Mouse (Mus musculus) bone marrow macrophage, adult 2 months (primary cell): Measurements from ENCODE around the gene Ppp1r12b. TPM values are rescaled to one million over a fixed set of nuclear protein-coding genes. Genes with fewer than 3 reads are reported as not detected.
"Not testable (repeated sequence)": the region's sequence is repeated elsewhere in the genome, so short reads cannot be mapped to it uniquely, and the experiment has no call there.

Experiments
- H3K27ac ChIP-seq: 2 replicates; pipeline ENCODE4 v1.5.1; 2012; ENCODE audit warnings: low read depth, low read length; ENCODE audit not compliant: insufficient read depth
- H3K4me1 ChIP-seq: 2 replicates; pipeline ENCODE4 v1.6.1; 2012; ENCODE audit warnings: low read length; ENCODE audit not compliant: control insufficient read depth, insufficient read depth
- H3K4me3 ChIP-seq: 2 replicates; pipeline ENCODE4 v1.5.1; 2012; ENCODE audit warnings: mild to moderate bottlenecking, low read length, moderate library complexity; ENCODE audit not compliant: insufficient read depth
- CTCF ChIP-seq: IDR thresholded peaks from 2 replicates; pipeline ENCODE4 v1.5.1; 2012; ENCODE audit warnings: low read depth, mild to moderate bottlenecking, low read length, moderate library complexity
- POLR2A ChIP-seq: IDR thresholded peaks from 2 replicates; pipeline ENCODE4 v1.6.1; 2012; ENCODE audit warnings: mild to moderate bottlenecking, low read depth, low read length, borderline replicate concordance
- polyA plus RNA-seq: library from polyadenylated mRNA; stranded (reverse); fragments of >200 nt; gene quantifications from 2 replicates; pipeline ENCODE4 v1.2.4, GENCODE M21; 2012; ENCODE audit not compliant: missing spikeins, insufficient read depth, insufficient read length

Ppp1r12b gene
- polyA plus RNA-seq, 1 experiment, result 4.6 TPM

DNA sequence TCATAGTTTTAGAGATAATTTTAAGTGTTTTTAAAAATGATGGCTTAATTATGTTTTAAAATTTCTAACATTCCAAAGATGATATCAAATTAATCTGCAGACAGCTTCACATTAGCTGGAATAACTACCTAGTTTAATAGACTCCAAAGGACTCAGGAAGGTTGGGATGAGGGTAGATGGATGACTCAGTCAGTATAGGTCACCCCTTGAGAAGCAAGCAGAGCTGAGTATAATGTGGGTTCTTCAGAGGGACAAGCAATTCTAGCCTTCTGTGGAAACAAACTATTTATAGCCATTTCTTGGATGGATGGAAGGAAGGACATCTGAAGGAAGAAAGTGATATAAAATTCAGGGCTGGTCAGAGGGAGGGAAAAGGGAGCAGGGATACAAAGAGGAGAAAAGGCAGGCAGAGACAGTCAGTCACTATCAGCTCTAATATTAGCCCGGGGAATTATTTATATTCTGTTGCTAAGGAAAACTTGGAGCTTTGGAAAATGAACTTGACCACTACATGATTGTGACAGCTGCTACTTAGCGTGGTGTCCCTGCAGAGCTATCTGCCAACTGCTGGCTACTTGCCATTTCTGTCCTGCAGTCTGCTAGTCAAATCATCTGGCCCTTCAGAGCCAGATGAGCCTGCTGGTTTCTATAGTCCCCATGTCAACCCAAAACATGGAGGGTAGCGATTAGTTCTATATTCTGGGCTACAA, 97.2 kb downstream of the Ppp1r12b start:
- Histone ChIP-seq H3K27ac (no peak overlapping the region), H3K4me1 (no peaks in the 10 kb centered on the region), H3K4me3 (no peak overlapping the region)
- TF ChIP-seq CTCF, result no peak
- no peak for TF ChIP-seq POLR2A

DNA sequence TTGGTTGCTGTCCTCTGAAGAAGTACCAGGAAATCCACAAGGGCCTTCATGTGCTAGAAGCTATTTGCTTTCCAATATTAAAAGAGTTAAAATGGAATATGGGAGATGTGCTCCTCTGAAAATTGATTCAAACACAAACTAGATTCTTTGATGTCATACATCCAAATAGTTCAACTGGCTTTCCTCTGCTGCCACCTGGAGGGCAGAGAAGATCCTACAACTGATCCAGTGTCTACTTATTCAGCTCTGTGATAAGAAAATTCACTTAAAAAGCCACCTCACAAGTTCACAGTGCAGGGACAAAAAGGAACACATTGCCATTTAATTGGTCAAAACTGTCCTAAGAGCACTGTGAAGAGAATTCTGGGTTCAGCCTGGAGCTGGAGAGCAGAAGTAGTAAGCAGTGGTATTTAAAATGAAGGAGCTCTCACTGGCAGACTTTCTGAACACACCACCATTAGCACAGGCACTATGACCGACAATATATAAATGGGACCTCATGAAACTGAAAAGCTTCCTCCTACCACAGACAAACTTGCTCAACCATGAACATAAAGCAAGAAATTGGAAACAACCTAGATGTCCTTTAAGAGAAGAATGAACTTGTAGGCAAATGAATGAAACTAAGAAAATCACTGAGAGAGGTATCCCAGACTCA, 101.3 kb downstream of the Ppp1r12b start:
- Histone ChIP-seq H3K4me1 (no peaks in the 10 kb centered on the region), H3K27ac (no peak overlapping the region), H3K4me3 (no peak overlapping the region)
- TF ChIP-seq CTCF (no peak), POLR2A (no peak)

DNA sequence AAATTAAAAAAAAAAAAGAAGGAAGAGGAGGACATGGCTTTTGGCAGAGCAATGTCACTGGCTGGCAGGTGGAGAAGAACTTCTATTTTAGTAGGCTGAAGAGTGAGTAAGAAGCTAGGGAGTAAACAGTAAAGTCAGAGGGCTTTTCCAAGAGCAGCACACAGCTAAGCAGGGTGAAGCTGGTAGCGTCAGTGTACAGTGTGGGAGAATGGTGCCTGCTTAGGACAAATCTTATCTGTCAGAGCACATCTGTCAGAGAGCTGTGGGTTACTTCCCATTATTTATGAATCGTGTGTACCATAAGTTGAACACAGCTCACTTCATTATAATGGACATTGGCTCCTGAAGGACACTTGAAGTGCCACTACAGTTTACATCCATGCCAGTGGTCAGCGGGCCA, 102.9 kb downstream of the Ppp1r12b start:
- Histone ChIP-seq H3K4me3 (no peak overlapping the region), H3K27ac (no peak overlapping the region)
- TF ChIP-seq POLR2A, result no peak
- TF ChIP-seq CTCF, result no peak

DNA sequence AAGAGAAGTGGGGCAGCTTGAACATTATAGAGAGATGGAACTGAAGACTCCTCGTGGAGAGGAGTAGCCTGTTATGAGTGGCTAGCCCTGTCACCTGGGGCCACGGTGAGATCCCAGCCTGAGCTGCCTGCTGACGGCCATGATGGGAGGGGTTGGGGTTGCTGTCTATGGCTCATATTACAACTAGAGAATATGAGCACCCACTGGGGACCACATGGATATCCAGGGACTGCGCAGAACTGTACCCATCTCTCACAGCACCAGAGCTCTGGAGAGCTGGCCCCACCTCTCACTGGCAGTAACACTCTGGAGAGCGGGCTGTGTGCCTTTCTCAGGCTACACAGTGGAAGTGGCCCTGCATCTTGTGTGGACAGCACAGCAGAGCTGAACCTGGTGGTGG, 104.5 kb downstream of the Ppp1r12b start:
- Histone ChIP-seq H3K4me3 (no peak overlapping the region), H3K27ac (no peak overlapping the region), H3K4me1 (no peaks in the 10 kb centered on the region)
- TF ChIP-seq POLR2A (no peak), CTCF (no peak)

More for the DNA sequence above, 102.9 kb downstream of the Ppp1r12b start:
- no peaks in the 10 kb centered on the region for H3K4me1 ChIP-seq

DNA sequence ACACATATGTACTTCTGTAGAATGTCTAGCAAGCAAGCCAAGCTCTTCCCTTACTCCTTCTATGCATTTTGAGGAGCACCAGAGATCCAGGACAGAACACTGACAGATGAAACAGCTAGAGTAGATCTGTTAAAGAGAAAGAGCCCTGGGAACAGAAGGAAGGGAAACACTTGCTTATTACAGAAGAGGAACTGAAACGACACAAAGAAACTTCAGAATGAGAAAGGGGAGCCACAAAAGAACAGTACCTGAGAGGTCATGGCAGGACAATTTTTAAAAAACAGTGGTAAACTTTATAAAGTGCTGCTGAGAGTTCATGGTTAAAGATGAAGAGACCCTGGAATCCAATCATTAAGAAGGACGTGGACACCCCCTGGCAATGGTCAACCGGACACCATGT, 105.4 kb downstream of the Ppp1r12b start:
- no peaks in the 10 kb centered on the region for H3K4me1 ChIP-seq
- H3K4me3 ChIP-seq, result no peak overlapping the region
- H3K27ac ChIP-seq, result no peak overlapping the region
- TF ChIP-seq POLR2A (no peak), CTCF (no peak)

DNA sequence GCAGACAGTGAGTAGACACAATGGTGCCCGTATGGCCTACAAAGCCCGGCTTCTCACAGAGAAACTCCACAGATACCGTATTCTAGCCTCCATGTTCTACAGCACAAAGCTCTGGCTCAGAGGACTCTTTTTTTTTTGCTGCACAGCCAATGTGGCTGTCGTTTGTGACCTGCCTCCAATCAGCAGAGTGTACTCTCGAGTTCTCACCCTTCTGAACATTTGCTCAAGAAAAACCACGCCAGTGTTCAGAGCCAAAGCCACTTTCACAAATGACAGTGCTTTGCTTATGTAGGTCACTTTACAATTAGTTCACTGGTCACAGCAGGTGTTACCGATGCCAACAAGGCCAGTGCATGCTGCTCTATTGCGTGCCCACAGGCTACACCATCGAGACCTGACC, 107.9 kb downstream of the Ppp1r12b start:
- no peak overlapping the region for H3K4me3 ChIP-seq
- no peak overlapping the region for H3K27ac ChIP-seq
- TF ChIP-seq POLR2A (no peak), CTCF (no peak)
- H3K4me1 ChIP-seq, result no peaks in the 10 kb centered on the region

DNA sequence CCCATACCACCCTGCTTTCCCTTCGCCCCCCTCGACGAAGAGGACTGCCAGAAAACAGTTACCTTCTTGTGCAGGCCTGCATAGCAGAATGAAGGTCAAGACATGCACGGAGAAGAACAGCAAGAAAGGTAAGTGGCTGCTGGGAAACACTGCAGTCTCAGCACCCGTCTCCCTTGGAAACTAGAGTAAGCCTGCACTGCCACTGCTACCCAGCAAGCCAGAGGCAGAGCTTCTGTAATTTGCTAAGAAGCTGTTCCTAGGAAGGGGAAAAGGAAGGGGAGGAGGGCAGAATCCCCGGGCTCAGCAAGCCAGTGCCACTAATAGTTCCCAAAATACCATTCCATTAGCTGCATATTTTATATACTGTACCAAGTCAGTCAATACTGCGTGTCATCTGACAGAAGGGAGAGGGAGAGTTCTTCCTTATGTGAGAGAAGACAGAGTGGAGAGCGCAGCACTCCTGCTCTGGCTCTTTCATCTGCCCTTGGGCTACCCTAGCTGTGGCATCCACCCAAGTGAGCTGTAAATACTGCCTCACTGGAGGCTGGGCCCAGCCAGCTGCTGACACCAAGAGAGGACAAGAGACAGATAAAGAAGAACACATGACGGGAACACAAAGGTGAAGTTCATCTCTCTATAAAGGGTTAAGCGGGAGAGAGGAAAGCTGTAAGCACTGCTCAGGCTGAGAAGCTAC, 109.3 kb downstream of the Ppp1r12b start:
- no peak for TF ChIP-seq CTCF
- no peak for TF ChIP-seq POLR2A
- no peak overlapping the region for H3K27ac ChIP-seq
- H3K4me1 ChIP-seq, result no peaks in the 10 kb centered on the region
- H3K4me3 ChIP-seq, result no peak overlapping the region

DNA sequence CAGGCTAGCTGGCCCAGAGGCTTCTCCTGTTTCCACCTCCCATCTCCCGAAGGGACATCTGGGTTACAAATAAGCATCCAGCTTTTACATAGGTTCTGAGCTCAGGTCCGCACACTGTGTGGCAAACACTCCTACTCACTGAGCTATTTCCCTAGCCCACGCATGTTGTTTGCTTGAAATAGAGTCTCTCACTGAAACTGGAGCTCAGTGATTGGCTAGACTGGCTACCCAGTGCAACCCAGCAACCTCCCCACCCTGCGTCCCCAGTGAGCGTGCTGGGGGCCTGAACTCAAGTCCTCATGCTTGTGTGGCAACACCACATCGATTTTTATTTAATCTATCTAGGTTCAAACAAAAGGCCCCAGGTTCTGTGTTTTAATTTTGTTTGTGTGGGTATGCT, 112.4 kb downstream of the Ppp1r12b start:
- Histone ChIP-seq H3K4me1 (no peaks in the 10 kb centered on the region), H3K4me3 (no peak overlapping the region), H3K27ac (no peak overlapping the region)
- TF ChIP-seq CTCF (no peak), POLR2A (no peak)

DNA sequence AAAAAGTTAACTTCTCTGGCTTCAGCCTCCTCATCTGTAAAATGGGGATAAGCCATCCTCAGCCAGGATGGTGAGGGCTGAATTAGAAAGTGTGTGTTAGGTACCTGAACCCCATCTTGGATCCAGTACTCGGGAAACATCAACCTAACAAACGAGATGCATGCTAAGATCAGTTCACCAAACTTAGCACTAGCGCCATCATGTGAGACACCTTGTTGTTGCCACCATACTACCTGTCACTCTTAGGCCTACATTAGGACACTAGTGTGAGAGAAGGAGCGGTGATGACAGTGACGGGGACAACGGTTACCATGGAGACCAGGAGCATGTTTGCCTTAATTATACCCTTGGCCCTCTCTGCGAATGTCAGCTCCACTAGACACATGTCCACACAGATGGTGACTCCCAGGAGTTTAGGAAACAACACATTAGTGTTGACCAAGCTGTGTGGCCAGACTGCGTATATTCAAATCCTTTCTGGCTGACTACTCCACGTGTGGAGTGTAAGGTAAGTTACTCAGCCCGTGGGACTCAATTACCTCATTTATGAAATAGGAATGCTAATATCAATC, 118.7 kb downstream of the Ppp1r12b start:
- no peak overlapping the region for H3K4me3 ChIP-seq
- no peak overlapping the region for H3K27ac ChIP-seq
- no peaks in the 10 kb centered on the region for H3K4me1 ChIP-seq
- no peak for TF ChIP-seq POLR2A
- TF ChIP-seq CTCF, result no peak

DNA sequence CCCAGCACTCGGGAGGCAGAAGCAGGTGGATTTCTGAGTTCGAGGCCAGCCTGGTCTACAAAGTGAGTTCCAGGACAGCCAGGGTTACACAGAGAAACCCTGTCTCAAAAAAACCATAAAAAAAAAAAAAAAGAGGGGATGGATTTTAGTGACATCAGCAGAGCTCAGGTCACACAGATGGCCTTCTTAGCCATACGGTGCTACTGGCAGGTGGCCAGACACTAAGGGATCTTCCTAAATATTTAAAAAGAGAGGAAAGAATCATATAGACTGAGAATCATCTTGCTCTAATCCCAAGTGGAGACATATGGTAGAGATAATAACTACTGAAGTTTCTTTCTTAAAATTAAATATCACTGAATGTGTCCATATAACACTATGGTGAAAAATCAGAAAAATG, 124.9 kb downstream of the Ppp1r12b start:
- not testable (repeated sequence) for H3K27ac ChIP-seq, H3K4me1 ChIP-seq, H3K4me3 ChIP-seq
